Mouse (Mus musculus) olfactory bulb, adult 2 months (tissue): ENCODE results near the gene Kcnj12. TPM values are rescaled to one million over a fixed set of nuclear protein-coding genes. Genes with fewer than 3 reads are reported as not detected.

Experiments used
- H3K27ac ChIP-seq: fragments of 200-500 bp; 2 replicates; pipeline ENCODE4 v1.5.1; 2012; ENCODE audit warnings: low read depth, low read length; ENCODE audit not compliant: insufficient read depth
- H3K4me1 ChIP-seq: fragments of 200-500 bp; 2 replicates; pipeline ENCODE4 v1.6.1; 2012; ENCODE audit warnings: low read length; ENCODE audit not compliant: control insufficient read depth, insufficient read depth
- H3K4me3 ChIP-seq: fragments of 200-500 bp; 2 replicates; pipeline ENCODE4 v1.5.1; 2012; ENCODE audit warnings: mild to moderate bottlenecking, low read depth, low read length, moderate library complexity; ENCODE audit not compliant: insufficient read depth
- CTCF ChIP-seq: fragments of 200-500 bp; IDR thresholded peaks from 2 replicates; pipeline ENCODE4 v1.5.1; 2012; ENCODE audit warnings: low read depth, mild to moderate bottlenecking, low read length, moderate library complexity; ENCODE audit not compliant: insufficient read depth
- POLR2A ChIP-seq: fragments of 200-500 bp; IDR thresholded peaks from 2 replicates; pipeline ENCODE4 v1.6.1; 2012; ENCODE audit warnings: mild to moderate bottlenecking, low read depth, low read length, moderate library complexity; ENCODE audit not compliant: insufficient read depth
- WGBS: fragments of 180-500 bp; shearing (Covaris S2); methylation state at CpG from one replicate; pipeline ENCODE4 v1.1.7; 2018; 5-methylcytosine and 5-hydroxymethylcytosine counted together
- polyA plus RNA-seq: library from polyadenylated mRNA; stranded (reverse); fragments of >200 nt; gene quantifications from 2 replicates; pipeline ENCODE4 v1.2.4, GENCODE M21; 2012; ENCODE audit warnings: low replicate concordance; ENCODE audit not compliant: missing spikeins, insufficient read depth, insufficient read length

The Kcnj12 gene
- polyA plus RNA-seq, 1 experiment, result not detected

GRCm38 (mm10) chr11:61023416-61024200 is 1.2 kb downstream of the Kcnj12 start:
- Histone ChIP-seq H3K4me3 (peak overlapping the region; percentile 81), H3K27ac (no peak overlapping the region), H3K4me1 (peaks cover 47% of the 10 kb centered on the region)
- TF ChIP-seq POLR2A (no peak), CTCF (no peak)
- WGBS, result 72% methylated on average over 9 of the region's 9 CpGs

- Histone ChIP-seq H3K27ac (no peak overlapping the region), H3K4me1 (peaks cover 53% of the 10 kb centered on the region), H3K4me3 (peak overlapping the region; percentile 81; the same call in 1 of the 2 replicates)
- TF ChIP-seq POLR2A, result no peak
- no peak for TF ChIP-seq CTCF
- WGBS, result 84% methylated on average over 6 of the region's 6 CpGs
These were observed 2.0 kb downstream of the Kcnj12 start for GRCm38 (mm10) chr11:61024388-61024787.

DNA sequence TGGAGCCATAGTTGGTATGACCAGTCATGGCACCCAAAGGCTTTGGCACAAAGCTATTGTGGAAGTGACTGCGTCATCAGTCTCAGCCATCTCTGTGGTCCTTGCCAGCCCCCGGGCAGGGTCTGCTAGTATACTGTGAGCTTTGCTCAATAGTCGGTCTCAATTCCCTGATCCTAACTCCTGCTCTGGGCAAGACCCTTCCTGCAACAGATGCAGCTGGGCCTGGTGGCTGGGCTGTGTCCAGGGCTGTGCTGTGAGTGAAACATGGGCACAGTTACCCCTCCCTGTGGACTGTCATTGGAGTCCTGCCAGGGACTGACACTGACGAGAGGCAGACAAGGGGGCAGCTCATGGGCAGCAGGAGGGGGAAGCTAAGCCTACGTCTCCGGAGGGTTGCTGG is 2.6 kb downstream of the Kcnj12 start:
- Histone ChIP-seq H3K4me1 (peaks cover 53% of the 10 kb centered on the region), H3K27ac (peak overlapping the region; percentile 57), H3K4me3 (peak overlapping the region; percentile 10; the same call in 1 of the 2 replicates)
- 66% methylated on average over 6 of the region's 6 CpGs for WGBS
- no peak for TF ChIP-seq CTCF
- no peak for TF ChIP-seq POLR2A

DNA sequence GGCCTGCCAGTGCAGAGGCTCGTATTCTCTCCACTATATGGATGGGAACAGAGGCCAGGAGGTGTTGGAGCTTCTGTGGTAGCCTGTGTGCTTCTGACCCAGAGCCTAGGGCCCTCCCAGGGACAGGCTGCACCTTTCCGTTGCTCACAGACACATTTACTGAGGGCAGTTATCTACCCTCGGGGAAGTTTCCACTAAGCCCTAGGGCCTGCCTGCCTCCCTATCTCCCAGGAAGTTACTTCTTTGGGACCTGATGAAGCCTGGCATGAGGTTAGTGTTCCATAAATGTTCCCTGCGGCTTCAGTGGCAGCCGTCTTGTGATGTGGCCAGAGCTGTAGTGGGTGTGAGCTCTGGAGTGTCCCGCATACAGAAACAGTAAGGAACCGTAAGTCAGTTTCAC is 3.2 kb downstream of the Kcnj12 start:
- Histone ChIP-seq H3K4me3 (no peak overlapping the region), H3K27ac (peak overlapping the region; percentile 57), H3K4me1 (peaks cover 53% of the 10 kb centered on the region)
- no peak for TF ChIP-seq POLR2A
- no peak for TF ChIP-seq CTCF
- WGBS, result 83% methylated on average over 7 of the region's 7 CpGs

DNA sequence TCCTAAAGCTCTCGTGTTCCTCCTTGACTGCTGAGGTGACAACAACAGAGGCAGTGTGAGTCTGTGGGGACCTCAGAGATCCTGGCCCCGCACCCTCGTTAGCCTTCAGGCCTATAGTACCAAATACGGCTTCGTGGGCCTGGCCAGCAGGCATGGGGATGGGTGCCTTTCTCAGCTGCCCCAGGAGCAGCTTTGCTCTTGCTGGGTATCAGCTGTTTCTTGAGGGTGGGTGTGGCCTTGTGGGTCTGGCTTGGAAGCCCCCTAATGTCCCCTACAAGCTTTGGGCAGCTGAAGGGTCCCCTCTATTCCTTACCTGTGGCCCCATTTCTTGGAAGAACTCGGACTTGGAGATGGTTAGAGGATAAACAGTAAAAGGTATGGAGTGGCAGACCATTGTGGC is 4.0 kb downstream of the Kcnj12 start:
- H3K27ac ChIP-seq, result no peak overlapping the region
- H3K4me1 ChIP-seq, result peaks cover 47% of the 10 kb centered on the region
- TF ChIP-seq POLR2A (no peak), CTCF (no peak)
- no peak overlapping the region for H3K4me3 ChIP-seq
- WGBS, result 92% methylated on average over 6 of the region's 6 CpGs

GRCm38 (mm10) chr11:61027160-61027559 is 4.8 kb downstream of the Kcnj12 start:
- H3K27ac ChIP-seq, result no peak overlapping the region
- TF ChIP-seq CTCF (no peak), POLR2A (no peak)
- WGBS, result 70% methylated on average over 4 of the region's 4 CpGs
- H3K4me3 ChIP-seq, result no peak overlapping the region
- peaks cover 44% of the 10 kb centered on the region for H3K4me1 ChIP-seq

DNA sequence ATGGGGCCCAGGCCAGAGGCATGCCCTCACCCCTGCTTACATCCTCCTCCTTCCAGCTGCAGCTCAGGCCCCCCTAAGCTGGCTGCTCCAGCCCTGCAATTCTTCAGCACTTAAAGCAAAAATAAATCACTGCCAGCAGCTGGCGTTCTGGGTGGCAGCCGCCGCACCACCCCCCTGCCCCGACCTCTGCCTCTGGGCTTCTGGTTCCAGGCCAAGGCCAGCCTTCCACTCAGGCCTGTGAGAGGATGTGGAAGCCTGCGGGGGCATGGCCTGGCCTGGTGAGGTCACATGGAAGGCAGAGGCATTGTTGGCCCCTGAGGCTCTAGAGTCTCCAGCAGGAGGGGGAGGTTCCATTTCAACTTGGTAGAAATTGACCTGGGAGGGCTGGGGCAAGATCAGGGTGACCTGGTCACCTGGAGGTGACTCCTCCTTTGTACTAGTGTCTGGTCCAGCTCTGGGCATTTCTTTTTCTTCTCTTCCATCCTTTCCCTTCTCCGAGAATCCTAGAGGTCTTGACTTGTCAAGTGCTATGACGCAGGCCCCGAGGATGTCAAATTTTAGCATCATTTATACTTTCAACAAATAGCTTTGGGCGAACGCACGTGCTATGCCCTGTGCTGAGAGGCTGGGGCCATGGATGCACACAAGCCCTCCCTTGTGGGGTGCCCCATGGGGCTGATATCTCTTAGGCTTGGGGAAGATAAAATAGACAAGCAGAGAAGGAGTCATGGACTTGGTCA is 6.0 kb downstream of the Kcnj12 start:
- WGBS, result 41% methylated on average over 11 of the region's 11 CpGs
- Histone ChIP-seq H3K27ac (peak overlapping the region; percentile 46), H3K4me1 (peaks cover 40% of the 10 kb centered on the region)

DNA sequence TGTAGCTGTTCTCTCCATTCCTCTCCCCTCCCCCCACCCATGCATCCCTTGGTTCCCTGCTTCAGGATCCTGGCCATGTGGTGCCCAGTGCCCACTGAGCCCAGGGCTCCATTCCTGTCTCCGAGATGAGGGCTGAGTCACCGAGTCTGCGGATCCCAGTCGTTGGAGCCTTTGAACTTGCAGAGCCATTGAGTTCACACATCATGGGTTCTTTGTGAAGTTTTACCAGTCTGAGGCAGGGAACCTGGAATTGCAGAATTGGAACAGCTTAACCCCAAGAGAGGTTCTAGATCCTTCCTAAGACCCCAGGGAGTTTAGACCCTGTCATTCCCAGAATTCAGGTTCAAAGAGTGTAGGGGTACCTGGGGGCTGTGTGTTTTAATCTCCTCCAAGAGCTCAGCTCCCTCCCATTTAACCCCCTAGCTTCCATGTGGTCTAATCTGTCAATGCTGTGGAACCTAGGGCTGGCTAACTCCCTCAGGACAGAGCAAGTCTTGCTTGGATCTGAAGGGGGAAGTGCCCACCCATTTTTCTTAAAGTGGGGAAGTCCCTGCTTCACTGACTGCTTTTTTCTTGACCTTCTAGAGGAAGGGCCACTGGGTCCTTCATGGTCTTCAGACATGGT is 6.9 kb downstream of the Kcnj12 start:
- no peak for TF ChIP-seq POLR2A
- no peak for TF ChIP-seq CTCF
- Histone ChIP-seq H3K4me1 (peaks cover 40% of the 10 kb centered on the region), H3K4me3 (no peak overlapping the region), H3K27ac (no peak overlapping the region)
- WGBS, result 23% methylated on average over 4 of the region's 4 CpGs

More for the DNA sequence above, 6.0 kb downstream of the Kcnj12 start:
- H3K4me3 ChIP-seq, result no peak overlapping the region
- TF ChIP-seq POLR2A (no peak), CTCF (no peak)

- TF ChIP-seq POLR2A, result no peak
- TF ChIP-seq CTCF, result no peak
- Histone ChIP-seq H3K27ac (no peak overlapping the region), H3K4me3 (no peak overlapping the region), H3K4me1 (peaks cover 34% of the 10 kb centered on the region)
- 94% methylated on average over 7 of the region's 7 CpGs for whole genome bisulfite sequencing
These were observed 7.7 kb downstream of the Kcnj12 start for GRCm38 (mm10) chr11:61029864-61030595.
